Mouse (Mus musculus) heart, adult 9 months (tissue): ENCODE results near the gene Tmem198.

ENCODE experiments used
- DNase-seq, 2 experiments: peaks; one replicate each; pipeline ENCODE4 v3.0.0; 2022; ENCODE audit warnings: low spot score in 2 of 2

Gene Tmem198

GRCm38 (mm10) chr1:75455433-75455832 lies 23.9 kb upstream of the Tmem198 start:
- DNase-seq, result no peak

- no peak for DNase-seq
Measured at GRCm38 (mm10) chr1:75455948-75456347, 23.4 kb upstream of the Tmem198 start.

DNA sequence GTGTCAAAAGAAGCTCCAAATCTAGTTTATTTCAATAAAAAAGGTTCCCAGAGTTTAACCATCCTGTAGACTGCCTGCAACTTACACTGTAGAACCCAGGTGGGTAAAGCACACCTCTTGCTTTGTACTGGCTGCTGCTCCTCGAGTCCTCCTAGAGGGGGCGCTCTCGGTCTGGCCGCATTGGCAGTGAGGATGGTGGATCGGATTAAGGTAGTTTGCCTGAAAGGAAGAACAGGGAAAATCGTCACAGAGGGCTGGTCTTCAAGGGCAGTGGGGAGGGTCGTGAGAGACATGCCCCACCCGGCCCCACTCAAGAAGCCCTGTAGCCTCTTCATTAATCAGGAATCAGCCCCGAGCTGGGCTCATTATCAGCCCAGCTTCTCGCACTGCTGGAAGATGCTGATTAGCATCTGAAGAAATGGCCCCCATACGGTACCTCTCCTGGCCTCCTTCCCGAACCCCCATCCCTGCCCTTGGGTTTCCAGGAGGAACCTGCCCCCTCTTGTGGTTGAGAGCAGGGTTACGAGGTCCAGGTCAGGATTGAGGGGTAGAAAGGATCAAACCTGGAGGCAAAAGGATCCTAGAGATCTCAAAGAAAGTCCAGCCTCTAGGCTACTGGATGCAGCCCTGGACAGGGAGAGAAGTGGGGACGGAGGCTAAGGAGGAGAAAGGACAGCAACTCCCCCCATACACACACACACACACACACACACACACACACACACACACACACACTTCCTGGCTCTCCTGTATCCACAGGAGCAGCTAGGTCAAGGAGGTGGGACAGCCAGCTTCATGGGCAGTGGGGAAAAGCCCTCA lies 22.4 kb upstream of the Tmem198 start:
- DNase-seq, result no peak

DNA sequence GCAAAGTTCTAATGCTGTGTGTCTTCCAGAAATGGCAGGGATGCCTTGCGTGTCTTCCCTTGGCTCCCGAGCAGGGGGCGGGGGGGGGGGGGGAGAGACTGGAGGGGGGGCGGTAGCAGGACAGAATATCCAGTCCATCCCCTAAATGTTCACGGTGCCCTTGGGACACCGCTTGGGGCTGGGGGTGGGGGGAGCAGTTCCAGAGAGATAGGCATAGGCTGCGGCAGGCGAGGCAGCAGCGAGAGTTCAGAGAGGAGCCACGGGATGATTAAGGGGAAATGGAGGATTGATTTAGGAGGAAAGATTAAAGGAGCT lies 21.7 kb upstream of the Tmem198 start:
- DNase-seq, result no peak

GRCm38 (mm10) chr1:75458025-75458788 lies 21.1 kb upstream of the Tmem198 start:
- peak in 1 of 2 experiments; percentile 36 for DNase-seq

- DNase-seq, result peak in 1 of 2 experiments; percentile 42
Measured at GRCm38 (mm10) chr1:75458789-75459684, 20.3 kb upstream of the Tmem198 start.

DNA sequence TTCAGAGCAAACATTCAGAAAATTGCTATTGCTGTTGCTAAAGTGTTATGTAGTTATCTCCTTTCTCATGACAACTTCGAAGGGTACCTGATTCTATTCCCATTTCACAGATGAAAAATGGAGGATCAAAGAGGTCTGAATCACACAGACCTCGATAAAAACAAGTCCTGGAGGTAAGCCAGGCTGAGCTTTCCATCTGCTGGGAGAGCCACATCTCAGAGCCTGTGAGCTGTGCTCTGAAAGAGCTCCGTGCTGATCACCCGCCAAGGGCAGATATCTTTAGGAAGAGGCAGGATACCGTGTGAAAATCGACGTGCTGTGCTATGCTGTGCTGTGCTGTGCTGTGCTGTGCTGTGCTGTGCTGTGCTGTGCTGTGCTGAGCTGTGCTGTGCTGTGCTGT lies 19.0 kb upstream of the Tmem198 start:
- no peak for DNase-seq

- no peak for DNase-seq
Measured at GRCm38 (mm10) chr1:75462636-75463035, 16.7 kb upstream of the Tmem198 start.

DNA sequence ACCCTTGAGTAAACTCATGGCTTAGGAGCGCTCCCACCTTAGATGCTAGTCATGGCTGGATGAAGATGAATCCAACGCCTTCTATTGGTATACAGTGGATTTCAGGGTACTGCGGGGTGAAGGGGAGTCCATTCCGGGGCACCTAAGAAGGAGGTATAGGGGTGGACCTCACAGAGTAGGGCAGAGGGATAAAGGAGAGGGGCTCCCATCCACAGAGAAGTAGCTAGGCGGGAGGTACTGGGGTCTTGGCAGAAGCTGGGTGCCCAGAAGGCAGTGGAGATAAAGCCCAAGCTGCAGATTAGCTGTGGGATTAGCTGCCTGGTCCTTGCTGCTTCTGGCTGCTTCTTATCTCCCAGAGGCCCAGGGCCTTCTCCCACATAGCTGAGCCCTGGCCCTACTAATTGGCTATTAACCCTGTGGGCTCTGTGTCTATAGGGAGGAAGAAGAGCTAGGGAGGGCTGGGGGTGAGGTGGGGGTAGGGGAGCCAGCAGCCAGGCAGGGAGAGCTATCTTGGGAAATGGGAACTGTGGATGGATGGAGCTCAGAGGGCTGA lies 15.6 kb upstream of the Tmem198 start:
- no peak for DNase-seq

GRCm38 (mm10) chr1:75467215-75467927 lies 12.0 kb upstream of the Tmem198 start:
- DNase-seq, result peak; percentile 64 to 80

GRCm38 (mm10) chr1:75469287-75469825 lies 10.0 kb upstream of the Tmem198 start:
- DNase-seq, result no peak

GRCm38 (mm10) chr1:75476441-75476840 lies 2.9 kb upstream of the Tmem198 start:
- DNase-seq, result no peak

DNA sequence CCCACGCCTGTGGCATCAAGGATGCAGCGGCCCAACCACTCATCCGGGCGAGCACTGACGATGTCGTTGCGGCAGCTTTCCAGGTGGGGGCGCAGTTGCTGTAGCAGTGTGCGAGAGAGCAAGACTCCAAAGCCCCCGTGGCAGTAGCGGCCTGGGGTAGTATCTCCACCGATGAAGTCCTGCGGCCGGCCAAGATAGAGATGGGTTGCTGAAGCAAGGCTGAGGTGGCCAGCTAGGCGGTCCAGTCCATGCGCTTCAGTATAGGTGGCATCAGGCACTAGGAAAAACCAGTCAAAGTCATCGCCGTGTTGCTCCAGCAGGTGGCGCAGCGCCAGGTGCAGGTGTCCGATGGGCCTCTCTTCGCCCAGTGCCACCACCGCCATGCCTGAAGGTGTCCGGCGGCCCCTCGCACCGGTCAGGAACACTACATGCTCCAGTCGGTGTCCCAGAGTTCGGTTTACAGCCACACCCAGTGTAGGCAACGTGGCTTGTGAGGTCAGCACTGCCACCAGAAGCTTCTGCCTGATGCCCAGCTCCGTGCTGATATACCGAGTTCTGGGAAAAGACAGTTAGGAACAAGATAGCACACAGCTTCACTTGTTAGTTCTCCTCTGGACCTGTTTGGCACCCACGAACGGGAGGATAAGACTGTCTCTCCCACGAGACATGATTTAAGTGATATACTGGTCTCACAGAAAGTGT lies 1.9 kb upstream of the Tmem198 start:
- peak; percentile 38 to 69 for DNase-seq

GRCm38 (mm10) chr1:75477966-75478290 lies 1.4 kb upstream of the Tmem198 start:
- no peak for DNase-seq

DNA sequence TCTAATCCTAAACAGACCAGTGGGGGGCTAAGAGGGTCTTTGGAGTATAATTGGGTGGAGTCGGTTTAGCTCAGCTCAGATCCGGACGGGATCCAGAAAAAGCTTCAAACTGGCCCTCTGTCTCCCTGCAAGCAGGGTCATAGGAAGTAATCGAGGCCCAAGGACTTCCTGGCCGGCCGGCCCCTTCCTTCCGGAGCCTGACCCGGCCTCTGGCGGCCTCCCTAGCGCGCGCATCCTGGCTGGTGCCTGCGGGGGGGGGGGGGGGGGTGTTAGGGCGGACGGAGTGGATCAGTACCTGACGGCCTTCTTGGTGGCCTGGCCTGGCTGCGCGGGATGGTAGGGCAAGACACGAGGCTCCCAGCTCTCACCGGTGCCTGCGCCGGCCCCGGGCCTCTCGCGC lies 835 bp upstream of the Tmem198 start:
- peak; percentile 37 to 61 for DNase-seq

DNA sequence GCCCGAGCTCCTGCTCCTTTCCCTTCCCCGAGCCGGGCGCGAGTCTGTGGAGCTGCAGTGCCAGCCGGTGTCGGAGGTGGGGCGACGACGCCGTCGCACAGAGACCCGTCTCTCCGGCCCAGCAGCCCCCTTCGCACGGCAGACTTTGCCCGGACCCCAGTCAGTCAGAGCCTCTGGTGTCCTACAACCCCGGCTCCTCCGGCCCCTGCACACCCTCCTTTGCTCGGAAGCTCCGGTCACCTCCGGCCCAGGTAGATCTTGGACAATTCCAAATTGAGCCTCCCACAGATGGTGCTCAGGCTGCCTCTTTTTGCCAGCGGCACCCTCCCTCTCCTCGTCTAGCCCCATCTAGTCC lies 280 bp downstream of the Tmem198 start:
- no peak for DNase-seq

DNA sequence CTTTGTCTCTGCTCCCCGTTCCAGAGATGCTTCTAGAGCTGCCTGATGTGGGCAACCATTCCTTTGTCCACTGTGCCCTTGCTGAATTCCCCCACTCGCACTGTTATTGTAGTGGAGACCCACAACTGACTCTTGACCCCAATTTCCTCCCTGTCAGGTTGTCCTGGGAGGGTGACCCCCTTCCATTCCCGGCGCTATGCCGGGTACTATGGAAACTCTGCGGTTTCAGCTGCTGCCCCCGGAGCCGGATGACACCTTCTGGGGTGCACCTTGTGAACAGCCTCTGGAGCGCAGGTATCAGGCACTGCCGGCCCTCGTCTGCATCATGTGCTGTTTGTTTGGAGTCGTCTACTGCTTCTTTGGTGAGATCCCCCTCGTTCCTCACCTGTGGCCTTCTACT lies 704 bp downstream of the Tmem198 start:
- no peak for DNase-seq

- no peak for DNase-seq
Measured at GRCm38 (mm10) chr1:75480735-75481134, 1.4 kb downstream of the Tmem198 start.

DNA sequence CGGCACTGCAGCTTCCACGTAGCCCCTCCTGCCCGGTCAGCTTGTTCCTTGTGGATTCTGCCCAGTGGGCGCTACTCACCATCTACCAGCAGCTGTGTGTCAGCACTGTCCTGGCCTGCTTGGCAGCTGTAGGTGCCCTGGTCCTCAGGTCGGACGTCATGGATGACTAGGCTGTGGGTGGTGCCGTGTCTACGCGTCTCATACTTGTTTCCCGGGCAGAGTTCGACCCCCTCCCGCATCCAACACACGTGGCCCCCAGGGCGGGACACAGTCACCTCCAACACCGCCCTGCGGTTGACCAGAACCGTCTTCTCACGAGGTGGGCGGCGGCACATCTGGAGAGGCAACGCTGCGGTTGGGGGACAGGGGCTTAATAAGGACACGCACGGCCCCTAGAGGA lies 7.2 kb downstream of the Tmem198 start:
- no peak for DNase-seq

DNA sequence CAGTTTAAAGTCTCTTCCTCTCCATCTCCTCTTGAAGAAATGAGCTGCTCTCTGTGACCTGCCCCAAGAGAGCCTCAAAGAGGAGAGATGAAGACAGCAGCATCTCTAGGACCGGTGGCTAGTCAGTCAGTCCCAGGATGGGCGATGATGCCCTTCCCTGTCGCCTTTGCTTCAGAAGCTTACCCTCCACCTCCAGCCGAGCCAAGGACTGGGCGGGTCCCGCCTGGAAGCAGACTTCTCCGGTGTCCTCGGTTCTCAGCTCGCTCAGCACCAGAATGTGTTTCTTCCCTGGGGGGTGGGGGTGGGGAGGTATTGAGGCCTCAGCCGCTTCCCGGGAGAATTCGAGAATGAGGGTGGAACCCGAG lies 7.7 kb downstream of the Tmem198 start:
- no peak for DNase-seq
